Mouse (Mus musculus) embryo, embryonic 10.5 days (tissue): ENCODE data around the gene Cd209c.

Source experiments
- DNase-seq: peaks from one replicate; pipeline ENCODE4 v3.0.0-alpha.2; 2015; ENCODE audit warnings: low spot score

Gene Cd209c

GRCm38 (mm10) chr8:3954646-3955045, at the start of gene Cd209c:
Gene Cd209c (minus strand): TSS chr8:3954746.
- no peak for DNase-seq

GRCm38 (mm10) chr8:3994219-3994618, 39.7 kb upstream of the Cd209c start:
- peak; percentile 1 for DNase-seq

GRCm38 (mm10) chr8:3956037-3956436, 1.5 kb upstream of the Cd209c start:
- DNase-seq: peak; percentile 1

GRCm38 (mm10) chr8:3940023-3940422, 14.5 kb downstream of the Cd209c start:
- no peak for DNase-seq

- no peak for DNase-seq
Measured at GRCm38 (mm10) chr8:3926744-3927143, 27.8 kb downstream of the Cd209c start, which contains the start of gene Cd209b. Gene Cd209b (minus strand): TSS chr8:3926844.
